Mouse (Mus musculus) stomach, postnatal 0 days (tissue): Measurements from ENCODE around the gene Natd1.

Experiments used
- CTCF ChIP-seq: IDR thresholded peaks from 2 replicates; pipeline ENCODE4 v1.5.1; 2016; ENCODE audit warnings: antibody characterized with exemption, low read depth, mild to moderate bottlenecking, moderate library complexity
- EP300 ChIP-seq: optimal IDR thresholded peaks from 2 replicates; pipeline ENCODE3; 2016; ENCODE audit warnings: antibody characterized with exemption

DNA sequence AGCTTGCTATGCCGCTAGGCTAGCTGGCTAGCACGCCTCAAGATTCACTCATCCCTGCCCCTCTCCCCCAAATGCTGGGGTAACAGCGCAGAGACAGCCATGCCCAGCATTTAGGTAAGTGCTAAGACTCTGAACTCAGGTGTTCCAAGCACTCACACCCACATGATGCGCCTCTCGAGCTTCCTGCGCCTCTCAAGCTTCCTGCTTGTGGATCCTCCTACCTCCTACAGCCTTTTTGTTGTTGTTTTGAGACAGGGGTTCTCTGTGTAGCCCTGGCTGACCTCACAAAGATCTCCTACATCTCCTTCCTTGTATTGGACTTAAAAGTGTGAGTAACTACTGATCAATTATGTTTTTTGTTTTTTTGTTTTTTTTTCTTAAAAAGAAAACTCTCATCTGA is 41.4 kb downstream of the Natd1 start:
- TF ChIP-seq EP300 (no peak), CTCF (no peak)
